Mouse (Mus musculus): ENCODE data around the gene Ly6g6c.

Ly6g6c gene

DNA sequence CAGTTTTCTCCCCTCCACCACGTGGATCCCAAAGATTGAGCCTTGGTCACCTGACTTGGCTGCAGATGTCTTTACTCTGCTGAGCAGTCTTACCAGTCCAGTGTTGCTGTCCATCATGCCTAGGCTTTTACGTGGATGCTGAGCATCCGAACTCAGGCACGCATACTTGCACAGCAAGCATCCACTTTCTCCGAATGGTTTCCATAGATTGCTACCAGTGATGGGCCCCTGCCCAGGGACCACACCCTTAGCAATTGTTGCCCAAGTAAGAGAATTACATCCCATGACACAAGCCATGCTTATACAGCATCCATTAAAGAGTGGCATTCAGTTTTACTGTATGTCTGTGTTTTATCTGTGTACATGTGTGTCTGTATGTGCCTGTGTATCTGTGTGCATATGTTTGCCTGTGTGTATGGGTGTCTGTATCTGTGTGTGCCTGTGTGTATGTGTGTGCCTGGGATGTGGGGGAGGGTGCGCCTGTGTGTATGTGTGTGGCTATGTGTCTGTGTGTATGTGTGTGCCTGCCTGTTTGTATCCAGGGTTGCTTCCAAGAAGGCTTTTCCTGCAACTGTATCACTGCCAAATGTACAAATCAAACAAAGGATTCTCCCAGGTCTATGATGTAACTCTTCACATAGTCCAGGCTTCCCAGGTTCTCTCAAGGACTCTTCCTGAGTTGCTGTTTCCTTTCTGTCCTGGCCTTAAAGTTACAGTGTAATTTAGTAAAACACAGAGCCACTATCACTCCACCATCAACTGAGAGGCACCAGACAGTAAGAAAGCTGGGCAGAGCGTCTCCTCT lies 9.3 kb upstream of the Ly6g6c start:
- DNase-seq (ENCODE audit: low read depth, low spot score) = no peak

DNA sequence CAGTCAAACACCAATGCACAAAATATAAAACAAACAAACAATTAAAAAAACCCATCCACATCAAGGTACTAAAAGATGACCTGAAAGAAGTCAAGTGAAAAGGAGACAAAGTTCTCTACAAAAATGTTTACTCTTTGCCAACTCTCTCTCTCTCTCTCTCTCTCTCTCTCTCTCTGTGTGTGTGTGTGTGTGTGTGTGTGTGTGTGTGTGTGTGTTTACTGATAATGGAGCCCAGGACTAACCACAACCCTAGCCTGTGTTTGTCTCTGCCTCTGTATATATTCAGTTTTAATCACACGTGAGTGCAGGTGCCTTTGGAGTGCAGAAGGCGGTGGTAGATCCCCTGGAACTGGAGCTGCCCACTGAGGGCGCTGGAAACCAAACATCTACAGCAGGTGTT lies 8.1 kb upstream of the Ly6g6c start:
- no peak for DNase-seq (ENCODE audit: low read depth, low spot score)

DNA sequence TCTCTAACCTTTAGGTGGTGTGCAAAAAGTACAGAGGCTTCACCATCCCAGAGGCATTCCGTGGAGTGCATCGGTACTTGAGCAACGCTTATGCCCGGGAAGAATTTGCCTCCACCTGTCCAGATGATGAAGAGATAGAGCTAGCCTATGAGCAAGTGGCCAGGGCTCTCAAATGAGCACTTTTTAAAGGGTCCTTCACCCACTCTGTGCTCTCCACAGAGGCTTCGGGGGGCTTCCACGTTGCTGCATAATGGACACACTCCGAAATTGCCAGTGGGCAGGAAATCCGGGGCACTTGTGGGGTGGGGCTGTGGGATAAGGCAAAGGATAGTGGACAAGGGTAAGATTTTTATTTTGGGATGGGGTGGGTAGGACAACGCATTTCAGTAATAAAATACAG lies 6.9 kb upstream of the Ly6g6c start:
- DNase-seq (ENCODE audit: low read depth, low spot score) = no peak

DNA sequence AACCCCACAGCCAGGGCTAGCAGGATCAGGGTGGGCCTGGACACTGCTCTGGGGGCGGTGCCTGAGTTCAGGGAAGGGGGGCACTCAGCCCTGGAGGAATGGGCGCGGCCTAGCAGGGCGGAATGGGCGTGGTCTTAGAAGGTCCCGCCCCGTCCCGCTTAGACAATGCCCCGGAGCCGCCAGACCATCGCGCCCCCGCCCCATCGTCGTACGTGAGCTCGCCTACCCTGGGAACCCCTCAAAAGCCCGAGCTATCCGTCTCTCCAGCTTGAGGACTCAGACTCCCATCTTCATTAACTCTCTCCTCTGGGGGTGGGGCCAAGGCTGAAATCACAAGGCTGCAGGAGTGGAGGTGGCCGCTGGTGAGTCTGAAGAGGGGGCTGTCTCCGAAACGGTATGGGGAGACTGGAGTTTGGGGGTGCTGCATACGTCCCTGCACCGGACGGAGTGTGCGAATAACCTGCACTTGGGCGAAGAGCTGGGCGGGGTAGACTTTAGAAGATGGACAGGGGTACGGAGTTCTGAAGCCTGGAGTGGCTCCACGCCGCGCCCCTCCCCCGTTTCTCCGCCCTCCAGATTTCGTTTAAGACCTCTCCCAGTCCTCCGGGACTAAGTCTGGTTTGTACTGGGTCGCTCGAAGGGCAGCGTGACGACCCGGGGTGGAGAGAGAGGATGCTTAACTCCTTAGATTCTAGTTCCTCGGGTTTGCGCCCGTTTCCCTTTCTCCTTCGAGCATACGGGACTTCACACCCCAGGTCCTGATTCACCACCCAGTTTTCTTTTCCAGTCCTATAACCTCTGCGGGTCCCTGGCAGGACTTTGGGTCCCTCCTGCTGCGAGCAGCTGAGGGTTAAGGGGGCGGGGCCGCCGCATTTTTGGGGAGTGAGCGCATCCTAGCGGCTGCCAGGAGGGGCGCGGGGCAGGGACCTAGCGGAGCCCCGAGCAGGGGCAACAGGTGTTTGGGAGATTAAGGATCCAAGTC lies 6.0 kb upstream of the Ly6g6c start, which contains the start of gene Ddah2:
Ddah2 (plus strand) TSS at position 125 of the 982 bp plus-strand sequence.
- DNase-seq (ENCODE audit: low read depth, low spot score) = no peak

DNA sequence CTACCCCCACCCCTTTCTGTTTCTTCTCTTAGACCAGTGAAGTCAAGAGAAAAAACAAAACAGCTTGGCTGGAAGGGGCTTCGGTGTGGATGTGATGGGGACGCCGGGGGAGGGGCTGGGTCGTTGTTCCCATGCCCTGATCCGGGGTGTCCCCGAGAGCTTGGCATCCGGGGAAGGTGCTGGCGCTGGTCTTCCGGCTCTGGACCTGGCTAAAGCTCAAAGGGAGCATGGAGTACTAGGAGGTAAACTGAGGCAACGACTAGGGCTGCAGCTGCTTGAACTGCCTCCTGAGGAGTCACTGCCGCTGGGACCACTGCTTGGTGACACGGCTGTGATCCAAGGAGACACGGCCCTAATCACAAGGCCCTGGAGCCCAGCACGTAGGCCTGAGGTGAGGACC lies 5.1 kb upstream of the Ly6g6c start:
- DNase-seq (ENCODE audit: low read depth, low spot score) = no peak

DNA sequence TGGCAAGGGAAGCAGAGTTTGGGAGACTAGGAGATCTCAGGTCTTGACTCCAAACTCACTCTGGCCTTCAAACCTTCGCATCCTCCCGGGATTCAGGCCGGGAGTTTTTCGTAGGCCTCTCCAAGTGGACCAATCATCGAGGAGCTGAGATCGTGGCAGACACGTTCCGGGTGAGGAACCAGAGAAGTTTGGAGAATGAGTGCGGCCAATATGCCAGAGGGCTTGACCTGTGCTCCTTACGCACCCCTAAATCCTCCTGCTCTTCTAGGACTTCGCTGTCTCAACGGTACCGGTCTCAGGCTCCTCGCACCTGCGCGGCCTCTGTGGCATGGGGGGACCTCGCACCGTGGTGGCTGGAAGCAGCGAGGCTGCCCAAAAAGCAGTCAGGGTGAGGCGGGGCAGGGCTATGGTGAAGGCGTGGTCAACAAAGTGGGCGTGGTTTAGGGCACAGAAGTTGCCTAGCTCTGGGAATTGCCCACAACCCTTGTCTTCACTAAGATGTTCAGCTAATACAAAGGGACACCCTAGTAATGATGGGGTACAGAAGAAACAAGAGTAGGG lies 4.4 kb upstream of the Ly6g6c start:
- no peak for DNase-seq (ENCODE audit: low read depth, low spot score)

DNA sequence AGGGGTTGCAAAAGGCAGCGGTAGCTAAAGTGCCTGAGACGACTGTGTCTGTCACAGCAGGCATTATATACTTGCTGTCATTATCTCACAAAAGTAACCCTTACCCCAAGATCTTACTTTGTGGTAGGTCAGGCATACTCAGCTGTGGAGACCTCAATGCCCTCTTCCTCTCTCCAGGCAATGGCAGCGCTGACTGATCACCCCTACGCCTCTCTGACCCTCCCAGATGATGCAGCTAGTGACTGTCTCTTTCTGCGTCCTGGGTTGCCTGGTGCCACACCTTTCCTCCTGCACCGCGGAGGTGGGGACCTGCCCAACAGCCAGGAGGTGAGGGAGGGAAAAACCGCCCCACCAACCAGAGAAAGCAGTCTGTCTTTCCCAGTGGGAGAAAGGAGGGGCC lies 3.9 kb upstream of the Ly6g6c start:
- DNase-seq (ENCODE audit: low read depth, low spot score) = no peak

DNA sequence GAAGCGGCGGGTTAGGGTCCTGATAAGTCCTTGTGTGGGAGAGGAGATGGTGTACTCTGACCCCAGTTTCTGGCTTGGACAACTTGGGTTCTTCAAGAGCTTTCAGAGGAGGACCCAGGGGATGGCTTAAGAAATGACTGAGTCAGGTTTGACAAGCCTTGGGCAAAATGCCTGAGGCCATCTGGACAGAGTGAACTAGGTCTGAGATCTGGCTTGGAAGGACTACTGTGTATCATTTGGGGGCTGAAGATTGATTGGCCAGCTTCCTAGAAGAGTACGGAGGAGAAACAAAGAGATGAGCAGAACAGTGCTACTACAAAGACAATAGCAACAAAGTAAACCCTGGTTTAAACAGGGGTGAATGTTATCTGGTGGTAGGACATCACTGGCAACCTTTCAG lies 1.7 kb upstream of the Ly6g6c start:
- no peak for DNase-seq (ENCODE audit: low read depth, low spot score)

DNA sequence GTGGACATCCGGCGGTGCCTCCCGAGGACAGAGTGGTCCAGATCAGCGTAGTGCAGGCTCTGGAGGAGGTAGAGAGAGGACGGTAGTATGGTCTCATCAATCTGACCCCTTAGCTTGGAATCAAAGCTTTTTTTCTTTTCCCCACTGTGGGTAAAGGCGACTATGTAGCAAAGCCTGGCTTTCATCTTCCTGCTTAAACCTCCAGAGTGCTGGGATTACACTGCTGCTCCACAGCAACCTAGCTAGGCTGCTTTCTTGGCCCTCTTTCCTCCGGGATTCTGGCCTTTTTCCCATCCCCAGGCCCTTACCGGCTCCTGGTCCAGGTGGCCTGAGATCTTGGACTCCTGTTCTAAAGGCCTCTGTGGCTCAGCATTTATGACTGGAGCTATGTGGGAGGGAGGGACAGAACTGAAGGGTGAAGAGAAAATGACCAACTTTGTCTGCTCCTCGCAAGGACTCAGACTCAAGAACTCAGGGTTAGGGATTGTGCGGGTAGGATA lies 760 bp upstream of the Ly6g6c start:
- DNase-seq (ENCODE audit: low read depth, low spot score) = no peak

DNA sequence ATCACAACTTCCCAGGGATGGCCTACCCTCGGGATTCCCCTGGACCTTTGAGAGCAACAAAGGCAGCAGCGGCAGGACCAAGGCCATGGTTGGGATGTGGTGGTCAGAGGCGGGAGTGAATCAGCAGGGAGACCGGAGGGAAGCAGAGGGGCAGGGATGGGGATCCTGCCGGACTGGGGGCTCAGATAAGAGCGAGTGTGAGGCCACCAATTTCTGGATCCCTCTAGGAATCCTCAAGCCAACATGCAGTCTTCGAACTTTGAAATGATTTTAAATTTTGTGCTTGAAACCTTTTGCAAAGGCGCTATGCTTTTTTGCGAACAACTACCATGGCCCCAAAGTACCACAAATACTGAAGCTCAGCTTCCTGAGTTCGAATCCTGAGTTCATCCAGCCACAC lies 896 bp downstream of the Ly6g6c start, which contains the start of gene Mpig6b:
Mpig6b (minus strand) TSS at position 101 of the 400 bp plus-strand sequence.
- no peak for DNase-seq (ENCODE audit: low read depth, low spot score)

DNA sequence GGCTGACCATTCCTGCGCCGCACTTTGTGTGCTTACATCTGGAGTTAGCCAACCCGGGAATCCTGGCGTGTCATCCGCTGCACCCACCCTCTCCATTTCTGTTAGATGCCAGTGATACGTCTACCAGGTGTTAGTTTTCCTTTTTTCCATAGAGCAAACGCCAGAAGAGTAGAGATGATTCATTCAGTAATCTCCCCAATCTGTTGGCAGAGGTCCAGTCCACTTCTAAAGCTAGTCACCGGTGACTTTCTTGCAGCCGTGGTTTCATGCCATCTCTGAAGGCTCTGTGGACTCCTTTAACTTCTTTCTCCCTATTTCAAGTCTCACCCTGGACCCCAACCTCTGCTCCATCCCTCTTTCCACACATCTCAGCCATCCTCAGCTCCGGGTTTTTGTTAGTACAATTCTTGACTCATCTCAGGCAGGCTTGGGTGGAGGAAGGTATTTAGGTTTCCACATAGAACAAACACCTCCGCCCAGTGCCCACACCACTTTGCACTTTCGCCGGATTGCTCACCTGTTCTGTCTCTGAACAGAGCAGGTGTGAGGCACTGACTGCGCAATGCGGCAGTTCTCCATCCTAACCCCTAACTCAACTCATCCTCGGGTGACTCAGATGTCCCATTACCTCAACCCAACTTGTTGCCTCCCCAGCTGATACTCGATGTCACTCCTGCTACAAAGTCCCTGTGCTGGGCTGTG lies 3.2 kb downstream of the Ly6g6c start:
- no peak for DNase-seq (ENCODE audit: low read depth, low spot score)

DNA sequence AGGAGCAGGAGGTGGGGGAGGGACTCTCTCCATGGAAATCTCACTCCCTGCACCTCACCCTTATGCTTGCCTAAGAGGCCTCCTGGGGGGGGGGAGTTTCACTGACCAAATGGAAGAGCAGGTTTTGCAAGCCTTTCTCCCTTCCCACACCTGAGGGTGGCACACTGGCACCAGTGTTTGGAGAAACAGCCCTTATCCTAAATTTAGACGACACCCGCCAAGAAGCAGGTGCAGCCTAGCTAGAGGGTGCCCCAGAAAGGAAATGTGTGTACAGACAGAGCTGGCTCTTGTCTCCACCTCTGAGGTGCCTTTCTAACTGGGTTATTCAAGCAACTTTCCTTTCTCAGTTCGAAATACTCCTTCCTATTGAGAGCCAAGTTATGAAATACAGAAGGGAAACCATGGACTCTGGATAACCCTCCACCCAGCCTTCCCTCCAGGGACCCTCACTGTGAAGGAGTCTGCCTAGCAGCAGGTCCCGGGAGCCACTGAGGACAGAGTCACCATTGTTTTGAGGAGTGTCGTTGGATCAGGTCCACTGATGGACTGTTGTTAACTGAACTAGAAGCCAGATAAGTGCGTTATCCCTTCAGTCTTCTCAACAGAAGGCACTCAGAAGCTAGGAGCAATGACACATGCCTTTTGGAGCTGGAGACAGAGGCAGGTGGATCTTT lies 5.5 kb downstream of the Ly6g6c start:
- no peak for DNase-seq (ENCODE audit: low read depth, low spot score)

DNA sequence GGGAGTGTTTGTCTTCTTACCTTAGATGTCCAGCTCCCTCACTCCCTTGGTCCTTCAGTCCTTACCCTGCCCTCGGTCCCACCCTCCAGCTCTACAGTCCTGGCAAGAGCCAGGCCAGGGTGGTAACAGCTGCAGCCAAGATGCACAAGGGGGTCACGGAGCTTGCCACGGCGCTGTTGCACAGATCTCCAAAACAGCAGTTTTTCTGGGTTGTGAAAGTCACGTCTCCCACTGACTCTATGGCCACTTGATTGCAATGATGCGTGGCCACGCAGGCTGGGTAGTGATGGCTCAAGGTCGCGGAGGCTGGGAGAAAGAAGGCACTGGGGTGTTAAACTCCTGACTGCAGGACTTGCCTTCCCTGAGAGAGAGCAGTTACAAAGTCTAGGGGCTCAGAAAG lies 6.3 kb downstream of the Ly6g6c start:
- DNase-seq (ENCODE audit: low read depth, low spot score) = no peak

DNA sequence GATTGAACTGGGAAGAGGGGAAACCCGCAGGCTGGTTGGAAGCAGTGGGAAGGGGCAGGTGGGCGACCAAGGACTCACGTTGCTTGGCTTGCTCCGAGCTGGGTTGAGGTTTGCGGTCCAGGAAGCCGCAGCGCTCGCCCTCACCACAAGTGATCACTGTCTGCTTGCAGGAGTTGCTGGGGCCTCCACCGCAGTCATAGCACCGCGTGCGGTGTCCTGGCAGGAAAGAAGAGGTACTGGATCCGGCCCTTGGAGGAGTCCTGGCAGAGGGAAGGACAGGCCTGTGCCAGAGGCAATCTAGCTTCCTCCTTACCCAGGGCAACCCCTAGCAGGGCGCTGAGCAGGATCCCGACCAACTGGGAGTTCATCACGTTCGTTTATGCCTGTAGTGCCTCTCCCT lies 8.9 kb downstream of the Ly6g6c start:
- DNase-seq (ENCODE audit: low read depth, low spot score) = no peak

DNA sequence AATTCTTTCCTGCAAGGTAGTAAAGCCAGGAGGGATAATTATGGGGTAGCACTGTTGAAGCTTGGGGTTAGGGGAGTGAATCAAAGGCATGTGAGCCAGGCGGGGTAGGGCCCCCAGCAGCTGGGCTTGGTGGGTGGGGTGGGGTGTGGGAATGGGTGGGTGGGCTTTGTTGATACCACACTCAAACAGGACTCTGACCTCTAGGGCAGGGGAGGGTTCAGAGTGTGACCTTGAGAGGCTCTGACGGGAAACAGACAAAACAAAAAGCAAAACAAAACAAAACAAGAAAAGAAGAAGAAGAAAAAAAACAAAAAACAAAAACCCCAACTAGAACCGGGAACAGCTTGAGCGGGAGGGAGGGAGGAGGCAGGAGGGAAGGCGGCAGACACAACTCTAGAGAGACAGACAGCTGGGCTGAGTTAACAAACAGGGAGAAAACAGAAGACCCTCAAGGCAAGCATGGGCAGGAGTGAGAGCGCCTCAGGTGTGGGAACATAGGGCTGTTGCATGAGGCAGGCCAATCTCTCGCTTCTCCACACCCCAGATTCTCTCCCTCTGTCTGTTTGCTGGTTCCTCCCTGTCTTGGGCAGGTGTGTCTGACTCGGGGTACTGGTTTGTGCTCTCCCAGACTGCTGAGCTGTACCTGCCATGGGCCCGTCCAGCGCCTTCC lies 11.5 kb downstream of the Ly6g6c start, which contains the start of gene Ly6g6e:
Ly6g6e (plus strand) TSS at position 396 of the 670 bp plus-strand sequence.
- DNase-seq (ENCODE audit: low read depth, low spot score) = no peak

DNA sequence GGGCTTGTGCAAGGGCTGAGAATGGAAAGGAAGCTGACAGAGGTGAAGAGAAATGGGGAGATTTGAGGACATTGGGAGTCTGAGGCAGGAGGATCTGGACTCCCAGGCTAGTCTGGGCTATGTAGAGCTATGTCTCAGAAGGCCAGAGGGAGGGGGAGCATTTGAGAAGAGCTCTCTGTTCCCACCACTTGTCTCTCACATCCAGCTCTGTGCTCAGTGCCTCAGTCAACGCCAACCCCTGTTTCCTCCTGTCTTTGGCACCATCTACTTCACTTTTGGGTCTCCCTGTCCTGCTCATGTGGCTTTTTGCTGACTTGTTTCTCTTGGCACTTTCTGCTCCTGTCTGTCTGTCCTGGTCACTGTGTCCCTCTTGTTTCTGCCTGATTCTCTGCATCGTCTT lies 12.1 kb downstream of the Ly6g6c start:
- DNase-seq (ENCODE audit: low read depth, low spot score) = no peak

DNA sequence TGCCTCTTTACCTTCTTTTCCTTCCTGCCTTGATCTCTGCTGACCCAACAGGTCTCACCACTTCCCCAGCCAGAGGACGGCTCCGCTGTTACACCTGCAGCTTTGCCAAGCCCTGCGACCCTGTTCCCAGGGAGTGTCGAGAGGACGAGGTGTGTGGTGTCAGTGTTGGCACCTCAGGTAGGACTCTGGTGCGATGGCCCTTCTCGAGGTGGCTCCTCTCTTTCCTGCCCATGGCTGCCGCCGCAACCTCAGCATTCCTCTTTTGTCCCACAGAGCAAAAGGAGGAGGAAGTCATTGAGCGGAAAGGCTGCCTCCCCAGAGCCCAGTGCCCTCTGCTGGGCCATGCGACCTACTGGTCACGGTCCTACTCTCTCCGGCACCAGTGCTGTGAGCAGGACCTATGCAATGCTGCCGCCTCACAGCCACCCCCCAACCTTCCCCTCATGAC lies 12.6 kb downstream of the Ly6g6c start, which contains the start of gene Ly6g6d:
Ly6g6d (minus strand) TSS at position 280 of the 448 bp plus-strand sequence.
- DNase-seq (ENCODE audit: low read depth, low spot score) = no peak

DNA sequence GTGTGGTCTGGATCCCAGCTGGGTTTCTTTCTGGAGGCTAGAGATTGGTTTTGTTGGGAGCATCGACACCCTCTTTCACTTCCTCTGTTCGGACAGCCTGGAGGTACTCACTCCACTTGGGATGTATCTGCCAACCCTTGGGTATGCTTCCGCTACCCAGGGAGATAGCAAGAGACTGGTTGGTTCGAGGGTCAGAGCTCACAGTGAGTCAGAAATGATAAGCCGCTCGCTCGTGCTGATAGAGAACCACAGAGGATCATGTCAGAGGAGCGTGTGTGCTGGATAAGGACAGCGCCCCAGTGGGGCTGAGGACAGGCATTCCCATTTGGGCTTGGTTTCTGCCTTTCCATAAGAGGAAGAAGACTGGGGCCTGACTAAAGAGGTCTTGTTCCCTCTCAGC lies 14.6 kb downstream of the Ly6g6c start:
- DNase-seq (ENCODE audit: low read depth, low spot score) = no peak

DNA sequence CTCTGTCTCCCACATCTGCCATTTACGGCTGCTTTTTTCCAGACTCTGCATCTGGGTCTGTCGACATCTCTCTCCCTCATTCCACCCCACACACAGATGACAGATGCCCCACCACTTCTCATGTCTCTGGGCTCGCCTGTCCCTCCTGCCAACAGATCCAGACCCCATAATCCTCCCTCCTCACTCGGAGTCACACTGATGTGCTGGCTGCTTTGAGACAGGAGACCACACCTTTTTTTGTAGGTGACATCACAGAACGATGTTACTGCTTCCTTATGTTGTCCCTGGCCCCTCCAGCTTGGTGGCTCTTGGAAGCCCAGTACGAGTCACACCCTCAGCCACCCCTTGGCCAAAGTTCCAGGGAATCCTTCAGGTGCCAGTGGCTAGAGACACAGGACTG lies 15.1 kb downstream of the Ly6g6c start:
- DNase-seq (ENCODE audit: low read depth, low spot score) = no peak

DNA sequence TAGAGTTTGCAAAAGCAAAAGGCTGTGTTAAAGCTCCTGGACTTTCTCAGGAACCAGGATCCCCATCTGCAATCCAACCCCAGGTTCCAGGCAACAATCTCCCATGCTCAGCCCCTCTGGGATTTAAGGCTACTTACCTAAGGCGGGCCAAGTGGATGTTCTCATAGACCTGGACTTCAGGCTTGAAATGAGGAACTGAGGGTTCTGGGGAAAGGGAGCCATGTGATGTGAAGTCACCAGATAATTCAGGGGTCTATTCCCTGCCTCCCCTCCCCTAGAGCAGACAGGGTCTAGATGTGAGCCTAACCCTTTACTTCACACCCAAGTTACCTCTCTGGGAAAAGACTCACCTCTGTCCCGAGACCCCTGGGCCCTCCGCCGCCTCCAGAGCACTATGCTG lies 15.5 kb downstream of the Ly6g6c start:
- DNase-seq (ENCODE audit: low read depth, low spot score) = no peak
